Mouse (Mus musculus): ENCODE measurements around the gene Arhgap45. TPM values are rescaled to one million over a fixed set of nuclear protein-coding genes. Genes with fewer than 3 reads are reported as not detected.

The Arhgap45 gene
- total RNA-seq, 2 experiments from 2014 or later = 1.0 to 2.1 TPM

GRCm38 (mm10) chr10:80015583-80015982 lies 870 bp upstream of the Arhgap45 start:
- no peak for DNase-seq

- no peak for DNase-seq
Observed at GRCm38 (mm10) chr10:80016931-80017330, 478 bp downstream of the Arhgap45 start.

- peak; percentile 72 for DNase-seq
Observed at GRCm38 (mm10) chr10:80017361-80017760, 908 bp downstream of the Arhgap45 start.

GRCm38 (mm10) chr10:80017771-80018170 lies 1.3 kb downstream of the Arhgap45 start:
- DNase-seq = no peak

- DNase-seq = no peak
Observed at GRCm38 (mm10) chr10:80018739-80019297, 2.4 kb downstream of the Arhgap45 start.

GRCm38 (mm10) chr10:80019471-80020131 lies 3.1 kb downstream of the Arhgap45 start:
- DNase-seq = no peak

- DNase-seq = no peak
Observed at GRCm38 (mm10) chr10:80020191-80020590, 3.7 kb downstream of the Arhgap45 start.

- no peak for DNase-seq
Observed at GRCm38 (mm10) chr10:80020603-80021319, 4.3 kb downstream of the Arhgap45 start.

- no peak for DNase-seq
Observed at GRCm38 (mm10) chr10:80021320-80021641, 4.8 kb downstream of the Arhgap45 start.

GRCm38 (mm10) chr10:80022164-80022563 lies 5.7 kb downstream of the Arhgap45 start:
- DNase-seq = no peak

GRCm38 (mm10) chr10:80022806-80023205 lies 6.4 kb downstream of the Arhgap45 start:
- no peak for DNase-seq

- no peak for DNase-seq
Observed at GRCm38 (mm10) chr10:80023758-80024157, 7.3 kb downstream of the Arhgap45 start.

GRCm38 (mm10) chr10:80024229-80025043 lies 8.0 kb downstream of the Arhgap45 start:
- no peak for DNase-seq

GRCm38 (mm10) chr10:80025044-80025347 lies 8.5 kb downstream of the Arhgap45 start:
- no peak for DNase-seq

- DNase-seq = no peak
Observed at GRCm38 (mm10) chr10:80025463-80025862, 9.0 kb downstream of the Arhgap45 start.

- no peak for DNase-seq
Observed at GRCm38 (mm10) chr10:80025889-80026288, 9.4 kb downstream of the Arhgap45 start.

- DNase-seq = no peak
Observed at GRCm38 (mm10) chr10:80027681-80028520, 11.4 kb downstream of the Arhgap45 start.

GRCm38 (mm10) chr10:80028521-80028846 lies 12.0 kb downstream of the Arhgap45 start:
- no peak for DNase-seq

GRCm38 (mm10) chr10:80030191-80030590 lies 13.7 kb downstream of the Arhgap45 start:
- no peak for DNase-seq

- no peak for DNase-seq
Observed at GRCm38 (mm10) chr10:80030736-80031135, 14.3 kb downstream of the Arhgap45 start.

- no peak for DNase-seq
Observed at GRCm38 (mm10) chr10:80032799-80033480, 16.5 kb downstream of the Arhgap45 start.

All from gastrocnemius, postnatal 25 days (tissue).